Mouse (Mus musculus) midbrain, embryonic 10.5 days (tissue): ENCODE measurements around the gene Ly75. TPM values are rescaled to one million over a fixed set of nuclear protein-coding genes. Genes with fewer than 3 reads are reported as not detected.
A peak's percentile ranks its signal among the peaks of the same experiment; 100 is the strongest.

Experiments
- DNase-seq: peaks from one replicate; pipeline ENCODE4 v3.0.0-alpha.2; 2017; ENCODE audit warnings: low spot score
- H3K27ac ChIP-seq: fragments of 300-500 bp; sonication (generic); replicated peaks from 2 replicates; pipeline ENCODE4 v1.5.1; 2016; ENCODE audit warnings: mild to moderate bottlenecking
- H3K27me3 ChIP-seq: fragments of 300-500 bp; sonication (generic); 2 replicates; pipeline ENCODE4 v1.6.1; 2016; ENCODE audit warnings: low read depth, mild to moderate bottlenecking; ENCODE audit not compliant: poor library complexity, severe bottlenecking
- H3K36me3 ChIP-seq: fragments of 300-500 bp; sonication (generic); 2 replicates; pipeline ENCODE4 v1.6.1; 2016; ENCODE audit warnings: mild to moderate bottlenecking, moderate library complexity
- H3K4me1 ChIP-seq: fragments of 300-500 bp; sonication (generic); 2 replicates; pipeline ENCODE4 v1.6.1; 2016
- H3K4me3 ChIP-seq: fragments of 300-500 bp; sonication (generic); 2 replicates; pipeline ENCODE4 v1.5.1; 2016; ENCODE audit warnings: mild to moderate bottlenecking, moderate library complexity
- H3K9me3 ChIP-seq: fragments of 300-500 bp; sonication (generic); replicated peaks from 2 replicates; pipeline ENCODE4 v1.6.1; 2016; ENCODE audit warnings: mild to moderate bottlenecking
- WGBS: fragments of 180-500 bp; shearing (Covaris S2); methylation state at CpG from one replicate; pipeline ENCODE4 v1.1.7; 2016; 5-methylcytosine and 5-hydroxymethylcytosine counted together
- polyA plus RNA-seq: library from polyadenylated mRNA; unstranded; fragments of >200 nt; fragmentation: Nextera tagmentation; extraction: Ambion mirVana; gene quantifications from 2 replicates; pipeline ENCODE4 v1.2.1, GENCODE M21; 2016

Gene Ly75
- polyA plus RNA-seq, 1 experiment from 2014 or later: 3.6 TPM

GRCm38 (mm10) chr2:60367204-60367603 is 15.9 kb downstream of the Ly75 start:
- DNase-seq: no peak
- H3K27ac ChIP-seq: no peak overlapping the region
- no peak overlapping the region for H3K4me3 ChIP-seq
- no peaks in the 10 kb centered on the region for H3K9me3 ChIP-seq
- WGBS: 93% methylated on average over 2 of the region's 2 CpGs
- no peaks in the 10 kb centered on the region for H3K27me3 ChIP-seq
- no peaks in the 10 kb centered on the region for H3K36me3 ChIP-seq
- 0 out of 2 replicates have a peak, but pooled peaks cover 3% of the 10 kb centered on the region for H3K4me1 ChIP-seq

DNA sequence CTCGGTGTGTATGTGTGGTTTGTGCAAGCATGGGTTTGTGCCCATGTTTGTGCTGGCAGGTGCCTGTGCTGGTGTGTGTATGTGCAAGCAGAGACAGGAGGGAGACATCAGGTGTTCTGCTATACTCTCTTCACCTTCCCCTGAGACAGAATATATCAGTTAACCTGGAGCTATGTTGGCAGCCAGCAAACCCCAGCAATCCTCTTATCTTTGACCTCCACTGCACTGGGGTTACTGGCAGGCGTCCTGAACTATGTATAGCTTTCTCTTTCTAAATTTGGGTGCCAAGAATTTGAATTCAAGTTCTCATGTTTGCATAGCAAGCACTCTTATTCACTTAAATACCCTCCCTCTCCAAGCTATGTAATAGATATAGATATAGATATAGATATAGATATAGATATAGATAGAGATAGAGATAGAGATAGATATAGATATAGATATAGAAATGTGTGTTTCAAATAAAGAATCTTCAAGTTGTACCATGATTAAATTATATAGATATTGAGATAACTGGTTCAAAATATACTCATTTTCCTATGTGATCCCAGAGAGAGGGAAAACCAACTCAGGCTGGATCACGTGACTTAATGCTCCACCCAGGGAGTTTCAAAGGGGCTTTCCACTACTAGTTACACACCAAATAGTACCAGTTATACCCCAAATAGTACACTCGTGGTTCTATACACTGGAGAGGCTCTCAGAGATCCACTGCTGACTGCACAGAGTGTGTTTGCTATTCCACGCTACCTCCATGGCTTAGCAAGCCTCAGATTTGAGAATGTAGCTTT is 17.1 kb downstream of the Ly75 start:
- no peaks in the 10 kb centered on the region for H3K9me3 ChIP-seq
- no peaks in the 10 kb centered on the region for H3K36me3 ChIP-seq
- no peak overlapping the region for H3K27ac ChIP-seq
- no peak for DNase-seq
- no peak overlapping the region for H3K4me3 ChIP-seq
- 85% methylated on average over 5 of the region's 5 CpGs for WGBS
- no peaks in the 10 kb centered on the region for H3K27me3 ChIP-seq
- H3K4me1 ChIP-seq: 0 out of 2 replicates have a peak, but pooled peaks cover 3% of the 10 kb centered on the region

- Histone ChIP-seq H3K36me3 (no peaks in the 10 kb centered on the region), H3K4me1 (0 out of 2 replicates have a peak, but pooled peaks cover 3% of the 10 kb centered on the region), H3K27ac (no peak overlapping the region), H3K9me3 (no peaks in the 10 kb centered on the region), H3K4me3 (no peak overlapping the region), H3K27me3 (no peaks in the 10 kb centered on the region)
- 93% methylated on average over 7 of the region's 7 CpGs for WGBS
- no peak for DNase-seq
Measured at GRCm38 (mm10) chr2:60365138-60365775, 17.8 kb downstream of the Ly75 start.

- Histone ChIP-seq H3K36me3 (no peaks in the 10 kb centered on the region), H3K27ac (no peak overlapping the region), H3K9me3 (no peaks in the 10 kb centered on the region), H3K27me3 (no peaks in the 10 kb centered on the region), H3K4me1 (no peaks in the 10 kb centered on the region), H3K4me3 (no peak overlapping the region)
- WGBS: 90% methylated on average over 6 of the region's 6 CpGs
- no peak for DNase-seq
Measured at GRCm38 (mm10) chr2:60362146-60362545, 21.0 kb downstream of the Ly75 start.

DNA sequence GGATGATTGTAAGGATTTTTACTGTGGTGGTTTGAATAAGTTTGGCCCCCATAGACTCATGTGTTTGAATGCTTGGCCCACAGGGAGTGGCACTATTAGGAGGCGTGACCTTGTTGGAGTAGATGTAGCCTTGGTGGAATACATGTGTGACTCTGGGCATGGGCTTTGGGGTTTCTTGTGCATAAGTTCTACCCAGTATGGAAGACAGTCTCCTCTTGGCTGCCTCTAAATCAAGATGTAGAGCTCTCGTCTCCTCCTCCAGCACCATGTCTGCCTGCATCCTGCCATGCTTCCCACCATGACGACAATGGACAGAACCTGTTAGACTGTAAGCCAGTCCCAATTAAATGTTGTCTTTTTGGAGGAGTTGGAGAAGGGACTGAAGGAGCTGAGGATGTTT is 23.3 kb downstream of the Ly75 start:
- H3K27ac ChIP-seq: no peak overlapping the region
- no peaks in the 10 kb centered on the region for H3K9me3 ChIP-seq
- H3K4me3 ChIP-seq: no peak overlapping the region
- H3K27me3 ChIP-seq: no peaks in the 10 kb centered on the region
- no peak for DNase-seq
- H3K4me1 ChIP-seq: peaks cover 7% of the 10 kb centered on the region
- H3K36me3 ChIP-seq: no peaks in the 10 kb centered on the region
- WGBS: 93% methylated on average over 3 of the region's 3 CpGs

DNA sequence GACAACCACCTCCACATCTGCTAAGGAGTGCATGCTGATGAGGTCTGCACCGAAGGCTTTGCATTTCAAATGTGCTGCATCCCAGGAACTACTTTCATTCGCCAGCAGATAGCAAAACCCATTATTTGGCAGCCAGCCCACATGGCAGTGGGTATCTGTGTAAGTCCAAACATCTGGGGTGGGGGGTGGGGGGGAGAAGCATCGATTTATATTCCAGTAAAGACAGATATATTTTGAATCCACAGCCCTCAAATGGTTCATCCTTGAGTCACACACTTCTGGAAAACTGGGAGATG is 27.8 kb downstream of the Ly75 start:
- 36% methylated on average over 3 of the region's 3 CpGs for WGBS
- no peak for DNase-seq
- H3K9me3 ChIP-seq: no peaks in the 10 kb centered on the region
- H3K27ac ChIP-seq: no peak overlapping the region; the same call in 1 of the 2 replicates
- H3K4me1 ChIP-seq: peaks cover 11% of the 10 kb centered on the region
- H3K36me3 ChIP-seq: no peaks in the 10 kb centered on the region
- H3K4me3 ChIP-seq: peak overlapping the region; percentile 22; the same call in 1 of the 2 replicates
- H3K27me3 ChIP-seq: no peaks in the 10 kb centered on the region

DNA sequence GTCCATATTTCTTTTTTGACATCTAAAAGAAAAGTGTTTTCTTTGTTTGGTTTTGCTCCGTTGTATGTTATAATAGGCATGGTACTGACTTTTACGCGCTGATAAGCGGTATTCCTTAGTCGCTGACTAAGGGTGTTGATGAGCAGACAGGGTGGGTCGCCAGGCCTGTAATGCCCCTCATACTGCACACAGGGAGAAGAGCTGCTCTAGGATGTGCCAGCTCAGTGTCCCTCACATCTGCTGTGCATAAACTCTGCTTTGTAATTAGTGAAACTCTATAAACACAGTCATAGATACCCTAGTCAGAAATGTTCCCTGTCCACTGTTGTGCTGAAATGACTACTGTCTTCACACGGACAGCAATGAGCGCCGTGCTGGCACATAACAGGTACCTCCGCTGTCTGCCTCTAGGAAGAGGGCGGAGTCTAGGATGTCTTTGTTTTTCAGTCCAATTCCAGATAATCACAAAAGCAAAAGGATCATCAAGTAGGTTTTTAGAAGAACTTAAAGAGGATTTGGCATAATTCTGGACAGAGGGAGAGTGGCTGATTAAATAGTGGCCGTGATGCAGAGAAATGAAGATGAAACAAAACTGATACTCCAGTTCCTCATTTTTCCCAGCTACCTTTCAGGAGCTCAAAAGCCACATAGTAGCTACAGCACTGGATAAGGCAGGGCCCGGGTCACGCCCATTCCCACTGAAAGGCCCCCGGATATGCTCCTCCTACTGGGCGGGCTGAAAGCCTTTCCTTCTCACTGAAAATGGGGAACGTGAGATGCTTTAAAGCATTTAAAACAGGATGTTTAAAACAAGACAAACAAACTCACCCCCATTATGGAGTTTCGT is 28.3 kb downstream of the Ly75 start:
- peak overlapping the region; percentile 22; the same call in 1 of the 2 replicates for H3K4me3 ChIP-seq
- H3K27me3 ChIP-seq: no peaks in the 10 kb centered on the region
- no peaks in the 10 kb centered on the region for H3K9me3 ChIP-seq
- H3K4me1 ChIP-seq: peaks cover 11% of the 10 kb centered on the region
- 60% methylated on average over 18 of the region's 18 CpGs for WGBS
- peaks cover 2% of the 10 kb centered on the region for H3K36me3 ChIP-seq
- DNase-seq: peak; percentile 22
- no peak overlapping the region; the same call in 1 of the 2 replicates for H3K27ac ChIP-seq

GRCm38 (mm10) chr2:60352296-60352695 is 30.8 kb downstream of the Ly75 start:
- H3K4me1 ChIP-seq: peaks cover 11% of the 10 kb centered on the region
- peaks cover 9% of the 10 kb centered on the region for H3K36me3 ChIP-seq
- no peak overlapping the region for H3K4me3 ChIP-seq
- H3K27ac ChIP-seq: no peak overlapping the region
- no peak for DNase-seq
- 92% methylated on average over 5 of the region's 5 CpGs for WGBS
- peaks cover 12% of the 10 kb centered on the region for H3K27me3 ChIP-seq
- no peaks in the 10 kb centered on the region for H3K9me3 ChIP-seq

DNA sequence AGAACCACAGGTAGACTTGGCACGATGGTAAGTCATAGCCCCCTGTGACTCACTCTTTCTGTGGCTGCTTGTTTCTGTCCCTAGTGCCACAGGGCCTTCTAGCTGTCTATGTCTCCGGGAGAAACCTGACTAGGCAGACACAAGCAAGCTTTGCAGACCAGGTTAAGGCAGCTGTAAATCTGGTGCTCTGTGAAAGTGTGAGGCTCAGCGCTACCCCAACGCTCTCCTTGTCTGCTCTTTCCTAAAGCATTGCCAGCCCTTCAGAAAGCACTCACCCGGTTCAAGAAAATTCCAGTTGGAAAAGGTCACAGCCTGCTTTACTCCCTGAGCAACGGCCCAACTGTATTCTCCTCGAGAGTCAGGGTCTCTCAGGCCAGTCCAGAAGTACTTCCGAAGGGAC is 31.3 kb downstream of the Ly75 start:
- Histone ChIP-seq H3K27me3 (peaks cover 13% of the 10 kb centered on the region), H3K36me3 (peaks cover 9% of the 10 kb centered on the region), H3K4me1 (peaks cover 11% of the 10 kb centered on the region), H3K27ac (no peak overlapping the region), H3K4me3 (no peak overlapping the region), H3K9me3 (no peaks in the 10 kb centered on the region)
- WGBS: 83% methylated on average over 8 of the region's 8 CpGs
- DNase-seq: no peak

DNA sequence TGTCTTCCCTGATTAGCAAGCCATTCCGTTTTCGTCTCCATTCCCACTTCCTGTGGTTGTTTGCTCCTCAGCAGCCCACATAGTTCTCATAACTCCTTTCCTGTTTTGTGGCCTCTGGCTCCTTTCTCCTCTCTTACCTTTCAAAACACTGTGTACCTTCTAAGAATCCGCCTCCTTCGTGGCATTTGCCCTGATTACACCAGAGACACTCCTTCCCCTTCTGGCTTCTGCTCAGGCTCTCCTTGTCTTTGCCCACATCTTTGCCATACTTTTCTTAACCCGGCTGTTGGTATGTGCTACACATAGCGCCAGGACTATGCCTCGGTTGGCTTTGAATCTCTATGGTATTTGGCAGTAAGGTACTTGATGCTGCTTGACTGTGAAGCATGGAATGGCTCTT is 35.2 kb downstream of the Ly75 start:
- DNase-seq: no peak
- Histone ChIP-seq H3K36me3 (peaks cover 9% of the 10 kb centered on the region), H3K9me3 (no peaks in the 10 kb centered on the region), H3K4me3 (no peak overlapping the region), H3K27me3 (peaks cover 25% of the 10 kb centered on the region), H3K4me1 (peaks cover 29% of the 10 kb centered on the region), H3K27ac (no peak overlapping the region)
- 93% methylated on average over 7 of the region's 7 CpGs for WGBS

DNA sequence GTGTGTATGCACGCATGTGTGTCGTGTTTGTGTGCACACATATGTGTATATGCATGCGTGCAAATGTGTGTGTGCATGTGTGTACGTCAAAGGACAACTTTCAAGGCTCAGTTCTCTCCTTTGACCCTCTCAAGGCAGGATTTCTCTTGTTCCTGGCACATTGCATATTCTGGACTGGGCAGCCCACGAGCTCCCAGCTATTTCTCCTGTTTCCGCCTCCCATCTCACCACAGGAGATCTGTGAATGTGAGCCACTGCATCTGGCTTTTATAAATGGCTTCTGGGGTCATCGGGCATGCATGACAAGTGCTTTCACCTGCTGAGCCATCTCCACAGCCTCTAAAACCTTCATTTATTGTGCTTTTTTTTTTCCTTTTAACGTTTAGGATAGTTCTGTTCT is 36.6 kb downstream of the Ly75 start:
- no peak for DNase-seq
- H3K27ac ChIP-seq: no peak overlapping the region
- H3K27me3 ChIP-seq: peaks cover 36% of the 10 kb centered on the region
- no peaks in the 10 kb centered on the region for H3K9me3 ChIP-seq
- peaks cover 31% of the 10 kb centered on the region for H3K4me1 ChIP-seq
- 50% methylated on average over 8 of the region's 8 CpGs for WGBS
- peaks cover 9% of the 10 kb centered on the region for H3K36me3 ChIP-seq
- H3K4me3 ChIP-seq: no peak overlapping the region

GRCm38 (mm10) chr2:60345717-60346116 is 37.4 kb downstream of the Ly75 start:
- Histone ChIP-seq H3K9me3 (no peaks in the 10 kb centered on the region), H3K36me3 (peaks cover 9% of the 10 kb centered on the region), H3K27me3 (peaks cover 44% of the 10 kb centered on the region), H3K4me3 (no peak overlapping the region), H3K27ac (no peak overlapping the region), H3K4me1 (peaks cover 31% of the 10 kb centered on the region)
- WGBS: 77% methylated on average over 7 of the region's 7 CpGs
- DNase-seq: no peak
